Mouse (Mus musculus): ENCODE results near the gene Cntrob. TPM values are rescaled to one million over a fixed set of nuclear protein-coding genes. Genes with fewer than 3 reads are reported as not detected.

Gene Cntrob
- total RNA-seq, 2 experiments from 2014 or later: 26.9 to 30.5 TPM

DNA sequence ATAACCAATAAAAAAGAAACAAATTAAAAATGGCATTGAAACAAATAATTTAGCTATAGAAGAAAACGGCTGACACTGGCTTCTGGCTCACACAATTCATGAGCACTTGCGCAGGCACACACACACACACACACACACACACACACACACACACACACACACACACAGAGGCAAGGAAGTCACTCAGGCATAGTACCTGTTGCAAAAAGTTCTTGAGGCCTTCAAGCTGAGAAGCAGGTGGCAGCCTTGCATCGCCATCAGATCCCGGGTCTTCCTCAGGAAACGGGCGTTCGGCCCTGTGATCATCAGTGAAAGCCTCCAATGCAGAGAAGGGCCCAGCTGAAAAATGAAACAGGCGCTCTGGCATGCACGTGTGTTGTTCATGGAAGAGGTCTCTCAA, 18.3 kb downstream of the Cntrob start:
- ATAC-seq (replicated peaks; ENCODE audit: poor library complexity): no peak

DNA sequence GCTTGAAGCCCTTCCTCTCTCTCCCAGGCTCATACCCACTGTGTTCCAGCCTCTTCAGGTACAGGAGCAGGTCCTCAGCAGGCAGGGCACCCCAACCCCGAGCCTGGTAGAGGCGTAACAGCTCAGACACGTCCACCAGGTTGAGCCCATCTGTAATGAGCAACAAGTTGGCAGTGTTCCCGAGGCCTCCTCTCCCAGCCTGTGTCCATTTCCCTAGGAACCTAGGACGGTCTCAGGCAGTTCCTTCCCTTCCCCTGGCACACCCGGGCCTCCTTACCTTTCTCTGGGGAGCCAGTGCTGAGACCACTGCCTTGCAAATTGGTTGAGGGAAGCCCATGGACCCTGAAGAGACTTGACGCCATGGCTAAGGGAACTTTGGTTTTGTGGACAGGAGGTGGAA, 20.8 kb downstream of the Cntrob start:
- ATAC-seq (replicated peaks; ENCODE audit: poor library complexity): no peak

DNA sequence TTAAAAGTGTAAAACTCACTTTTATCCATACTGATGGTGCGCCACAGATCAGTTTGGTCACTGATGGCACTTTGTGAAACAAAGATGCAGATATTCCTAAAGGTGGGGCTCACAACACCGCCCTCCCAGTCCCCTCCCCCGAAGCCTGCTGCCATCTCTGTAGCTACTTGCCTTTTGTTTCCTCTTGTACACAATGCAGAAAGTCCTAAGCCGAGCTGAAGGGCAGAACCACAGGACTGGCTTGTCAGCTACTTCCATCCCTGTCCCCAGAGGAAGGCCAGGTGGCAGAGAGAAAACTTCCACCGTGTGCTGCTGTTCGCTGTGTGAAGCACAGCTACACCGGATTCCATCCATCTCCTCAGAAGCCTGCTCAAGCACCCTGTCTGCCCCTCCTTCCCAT, 25.3 kb downstream of the Cntrob start:
- no peak for ATAC-seq (replicated peaks; ENCODE audit: poor library complexity)

DNA sequence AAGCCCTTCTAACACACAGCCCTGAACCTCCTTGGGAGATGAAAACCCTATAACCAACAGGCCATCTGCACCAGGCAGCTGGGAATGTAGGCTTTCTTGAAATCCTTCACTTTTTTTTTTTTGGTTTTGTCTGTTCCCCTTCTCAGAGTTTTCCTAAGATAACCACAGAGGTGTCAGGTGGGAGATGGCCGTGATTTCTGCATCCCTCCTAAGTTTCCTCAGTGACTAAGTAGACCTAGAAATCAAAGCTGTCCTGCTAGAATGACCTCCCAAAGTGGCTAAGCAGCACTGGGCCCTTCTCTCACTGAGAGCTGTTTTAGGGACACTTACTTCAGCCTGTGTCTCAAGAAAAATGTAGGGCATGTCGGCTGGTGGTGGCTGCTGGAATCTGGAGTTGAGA, 25.8 kb downstream of the Cntrob start:
- no peak for ATAC-seq (replicated peaks; ENCODE audit: poor library complexity)

DNA sequence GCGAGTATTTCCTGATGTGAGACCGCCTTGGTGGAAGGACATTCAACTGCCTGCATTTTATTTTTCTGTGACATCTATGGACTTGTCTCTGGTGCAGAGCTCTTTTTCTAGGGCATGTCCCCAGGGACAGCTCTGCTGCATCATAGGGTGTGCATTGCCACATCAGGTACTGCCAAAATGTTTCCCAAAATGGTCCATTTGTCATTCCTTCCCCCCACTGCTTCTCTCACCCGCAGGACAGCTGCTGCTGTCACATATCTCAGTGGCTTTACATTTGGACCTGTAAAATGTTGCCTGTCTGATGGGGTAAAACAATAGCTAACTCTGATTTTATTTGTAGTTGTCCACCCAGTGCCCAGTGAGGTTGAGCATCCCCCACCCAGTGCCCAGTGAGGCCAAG, 28.3 kb downstream of the Cntrob start:
- ATAC-seq (replicated peaks; ENCODE audit: poor library complexity): no peak

DNA sequence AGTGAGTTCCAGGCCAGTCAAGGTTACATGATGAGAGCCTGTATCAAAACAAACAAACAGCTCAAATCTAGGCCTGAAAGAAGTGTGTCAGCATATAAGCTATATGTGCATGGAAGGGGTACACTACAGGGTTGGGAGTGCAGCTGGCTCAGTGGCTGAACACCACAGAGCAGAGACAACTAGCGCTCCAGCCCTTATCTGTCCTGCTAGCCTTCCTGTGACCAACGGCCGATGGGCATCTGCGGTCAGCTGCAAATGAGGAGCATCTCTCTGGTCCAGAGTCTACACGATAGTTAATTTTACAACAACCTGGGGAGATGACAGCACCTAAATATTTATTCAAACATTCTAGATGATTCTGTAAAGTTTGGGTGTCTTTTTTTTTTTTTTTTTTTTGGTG, 32.5 kb downstream of the Cntrob start:
- ATAC-seq (replicated peaks; ENCODE audit: poor library complexity): no peak

DNA sequence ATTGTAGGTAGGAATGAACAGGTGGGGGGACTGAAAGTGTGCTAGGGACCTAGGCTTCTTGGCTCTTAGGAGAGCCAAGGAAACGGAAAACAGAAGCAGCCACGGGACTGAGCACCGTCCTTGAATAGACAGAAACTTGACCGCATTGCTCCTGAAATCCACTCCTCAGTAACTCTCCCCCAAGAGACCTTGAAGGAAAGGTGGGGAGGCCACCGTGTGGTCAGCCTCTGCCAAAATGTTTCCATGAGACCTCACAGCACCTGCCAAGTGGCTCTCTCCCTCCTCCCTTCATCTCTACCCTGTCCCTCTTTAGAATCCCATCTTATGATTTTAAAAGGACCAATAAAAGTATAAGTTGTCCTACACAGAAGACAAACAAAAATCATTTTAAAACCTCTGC, 46.3 kb downstream of the Cntrob start:
- ATAC-seq (replicated peaks; ENCODE audit: poor library complexity): no peak

DNA sequence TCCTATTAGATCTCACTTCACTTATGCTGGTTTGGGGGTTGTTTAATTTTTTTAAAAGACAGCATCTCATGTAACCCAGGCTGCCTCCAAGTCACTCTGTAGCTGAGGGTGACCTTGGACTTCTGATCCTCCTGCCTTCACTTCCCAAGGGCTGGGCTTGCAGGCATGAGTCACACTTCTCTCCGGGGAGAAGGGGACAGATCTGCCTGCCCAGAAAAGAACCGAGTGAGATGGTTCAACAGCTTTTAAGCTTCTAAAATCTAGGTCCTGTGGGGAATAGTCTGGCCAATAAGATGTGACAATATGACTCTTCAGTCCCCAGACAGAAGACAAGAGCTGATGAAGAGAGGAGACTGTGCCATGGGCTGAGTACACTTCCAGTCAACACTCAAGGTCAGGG, 47.5 kb downstream of the Cntrob start:
- ATAC-seq (replicated peaks; ENCODE audit: poor library complexity): no peak

DNA sequence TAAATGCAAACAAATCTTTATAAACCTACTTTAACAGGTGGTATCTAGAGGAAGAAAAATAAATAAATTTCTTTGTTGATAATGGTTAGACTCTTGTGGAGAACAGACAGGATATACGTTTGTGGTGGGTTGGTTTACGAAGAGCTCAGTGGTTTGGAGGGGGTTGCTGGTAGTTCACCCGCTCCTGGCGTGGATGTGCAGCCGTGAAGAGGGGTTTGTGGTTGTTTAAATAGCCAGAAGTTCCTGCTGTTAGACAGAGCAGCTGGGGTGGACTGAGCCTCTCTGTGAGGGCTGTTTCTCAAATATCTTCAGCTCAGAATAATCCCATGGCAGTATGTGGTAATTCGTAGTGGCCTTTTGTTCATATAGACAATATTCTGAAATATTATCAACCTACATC, 47.9 kb downstream of the Cntrob start:
- ATAC-seq (replicated peaks; ENCODE audit: poor library complexity): no peak

DNA sequence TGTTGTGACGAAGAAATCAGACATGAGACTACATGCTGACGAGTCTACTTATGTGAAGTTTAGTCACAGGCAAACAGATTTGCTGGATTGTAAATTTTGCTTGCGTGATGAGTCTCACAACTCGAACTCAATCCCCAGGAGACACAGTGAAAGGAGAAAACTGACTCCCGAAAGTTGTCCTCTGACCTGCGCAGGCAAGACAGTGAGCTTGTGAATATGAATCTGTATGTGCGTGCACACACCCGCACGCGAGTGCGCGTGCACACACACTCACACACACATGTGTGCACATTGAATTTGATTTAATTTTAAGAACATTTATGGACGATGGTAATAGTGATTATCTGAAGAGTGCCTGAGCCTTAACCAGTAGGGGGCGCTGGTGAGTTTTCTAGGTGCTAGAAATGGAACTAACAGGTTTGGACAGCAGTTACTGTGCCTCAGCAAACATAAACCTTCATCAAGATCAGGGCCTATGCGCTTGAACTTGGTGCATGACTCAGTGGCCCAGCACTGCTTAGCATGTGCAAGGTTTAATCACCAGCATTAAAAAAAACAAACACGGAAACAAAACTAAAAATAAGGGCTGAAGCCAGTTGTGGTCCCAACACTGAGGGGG, 51.3 kb downstream of the Cntrob start:
- peak; percentile 77 for ATAC-seq (replicated peaks; ENCODE audit: poor library complexity)

DNA sequence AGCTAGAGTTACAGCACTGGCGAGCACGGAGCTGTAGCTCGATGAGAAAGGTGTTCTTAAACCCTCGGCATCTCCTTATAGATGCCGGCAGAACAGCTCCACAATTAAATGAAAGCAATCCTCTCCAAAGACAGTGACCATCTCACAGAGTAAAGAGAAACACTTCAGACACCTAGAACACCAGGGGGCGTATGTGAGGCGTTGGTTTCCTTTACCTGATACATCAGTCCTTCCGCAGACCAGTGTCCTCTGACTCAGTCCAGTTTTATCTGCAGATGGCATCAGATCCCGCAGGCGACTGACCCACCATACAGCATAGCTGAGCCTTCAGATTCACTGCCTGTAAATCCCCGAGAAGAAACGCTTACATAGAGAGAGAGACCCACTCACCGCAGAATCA, 54.0 kb downstream of the Cntrob start:
- peak; percentile 63 for ATAC-seq (replicated peaks; ENCODE audit: poor library complexity)

DNA sequence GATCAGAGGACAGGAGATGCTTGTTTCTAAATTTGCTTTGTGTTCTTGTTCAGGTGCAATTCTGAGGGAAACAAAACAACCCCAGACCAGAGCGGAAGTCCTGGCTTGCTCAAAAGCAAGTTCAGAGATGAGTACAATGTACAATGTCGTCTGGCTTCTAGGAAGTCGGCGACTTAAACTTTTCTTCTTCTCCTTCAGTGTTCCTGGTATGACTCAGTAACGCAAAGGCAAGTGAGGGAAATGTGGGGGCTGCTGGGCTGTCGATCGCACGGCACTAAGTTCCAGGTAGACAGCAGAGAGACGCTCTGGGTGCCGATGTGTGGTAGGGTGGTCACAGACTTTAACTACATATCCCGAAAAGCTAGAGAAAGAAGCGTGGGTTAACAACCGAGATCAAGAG, 55.5 kb downstream of the Cntrob start:
- no peak for ATAC-seq (replicated peaks; ENCODE audit: poor library complexity)

DNA sequence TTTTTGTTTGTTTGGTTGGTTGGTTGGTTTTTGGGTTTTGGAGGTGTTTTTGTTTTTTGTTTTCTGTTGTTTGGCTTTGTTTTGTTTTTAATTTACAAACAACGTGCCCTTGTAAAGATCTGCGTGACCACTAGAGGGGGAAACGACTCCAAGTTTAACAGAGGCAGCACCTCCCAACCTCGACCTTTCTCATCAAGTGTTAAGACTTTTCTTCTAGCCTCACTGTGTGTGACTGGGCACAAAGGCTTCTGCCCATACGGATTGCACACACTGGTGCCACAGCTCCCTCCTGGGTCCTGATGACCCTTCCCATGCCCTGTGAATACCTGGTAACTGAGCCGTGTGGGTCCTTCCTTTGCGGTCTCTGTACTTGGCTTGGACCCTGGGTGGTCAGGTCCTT, 56.2 kb downstream of the Cntrob start:
- ATAC-seq (replicated peaks; ENCODE audit: poor library complexity): peak; percentile 63; the same call in 1 of the 2 replicates

DNA sequence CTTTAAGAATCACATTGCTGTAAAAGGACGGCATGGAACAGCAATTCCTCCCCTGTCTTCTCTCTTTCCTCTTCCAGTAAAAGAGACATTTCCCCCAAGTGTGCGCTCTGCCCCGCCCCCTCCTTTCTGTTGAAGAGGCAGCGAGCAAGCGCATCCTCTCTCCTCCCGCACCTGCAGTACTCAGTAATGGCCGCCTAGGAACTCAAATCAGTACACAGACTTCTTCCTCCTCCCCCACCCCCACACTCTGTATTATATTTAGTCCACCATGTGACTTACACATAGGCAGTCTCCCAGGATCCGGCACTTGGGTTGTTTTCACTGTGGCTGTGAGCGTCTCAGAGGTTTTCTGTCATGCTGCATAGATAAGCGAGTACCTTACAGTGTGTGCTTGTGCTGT, 57.3 kb downstream of the Cntrob start:
- ATAC-seq (replicated peaks; ENCODE audit: poor library complexity): peak; percentile 34; the same call in 1 of the 2 replicates

DNA sequence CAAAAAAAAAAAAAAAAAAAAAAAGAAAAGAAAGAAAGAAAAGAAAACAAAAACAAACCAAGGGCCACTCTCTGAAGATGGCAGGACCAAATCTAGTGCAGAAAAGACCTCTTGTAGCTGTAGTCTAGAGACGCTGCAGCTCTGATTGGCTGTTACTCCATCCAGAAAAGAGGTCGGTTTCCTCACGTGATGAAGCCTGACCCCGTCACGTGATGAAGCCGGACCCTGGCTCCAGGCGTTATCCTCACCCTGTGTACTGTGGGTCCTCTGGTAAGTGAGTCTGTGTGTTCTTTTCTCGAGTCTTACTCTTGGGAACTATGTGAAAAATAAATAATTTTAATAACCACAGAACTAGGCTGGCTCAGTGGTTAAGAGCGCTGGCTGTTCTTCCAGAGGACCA, 58.2 kb downstream of the Cntrob start:
- no peak for ATAC-seq (replicated peaks; ENCODE audit: poor library complexity)

DNA sequence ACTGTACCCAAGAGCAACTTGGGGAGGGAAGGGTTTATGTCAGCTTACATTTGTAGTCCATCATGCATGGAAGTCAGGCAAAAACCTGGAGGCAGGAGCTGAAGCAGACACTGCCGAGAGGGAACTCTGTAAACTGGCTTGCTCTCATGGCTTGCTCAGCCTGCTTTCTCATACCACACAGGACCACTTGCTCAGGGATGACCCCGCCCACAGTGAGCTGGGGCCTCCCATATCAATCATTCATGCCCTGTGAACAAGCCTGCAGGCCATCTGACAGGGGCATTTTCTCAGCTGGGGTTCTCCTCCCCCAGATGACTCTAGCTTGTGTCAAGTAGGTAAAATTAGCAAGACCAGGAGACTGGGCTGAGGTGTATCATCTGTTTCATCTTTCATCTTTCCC, 59.3 kb downstream of the Cntrob start:
- no peak for ATAC-seq (replicated peaks; ENCODE audit: poor library complexity)

DNA sequence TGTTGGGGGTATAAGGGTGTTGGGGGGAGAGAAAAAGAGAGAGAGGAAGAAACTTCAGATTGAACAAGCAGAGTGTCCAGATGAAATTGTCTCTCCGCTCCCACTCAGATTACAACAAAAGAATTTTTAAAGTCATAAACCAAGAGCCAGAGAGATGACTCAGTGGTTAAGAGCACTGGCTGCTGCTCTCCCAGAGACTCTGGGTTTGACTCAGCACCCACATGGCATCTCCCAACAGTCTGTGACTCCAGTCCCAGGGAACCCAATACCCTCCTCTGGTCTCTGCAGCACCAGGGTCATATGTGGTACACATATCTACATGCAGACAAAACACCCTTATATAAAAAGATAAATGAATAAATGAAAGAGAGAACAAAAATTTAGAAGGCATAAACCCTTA, 63.5 kb downstream of the Cntrob start:
- no peak for ATAC-seq (replicated peaks; ENCODE audit: poor library complexity)

DNA sequence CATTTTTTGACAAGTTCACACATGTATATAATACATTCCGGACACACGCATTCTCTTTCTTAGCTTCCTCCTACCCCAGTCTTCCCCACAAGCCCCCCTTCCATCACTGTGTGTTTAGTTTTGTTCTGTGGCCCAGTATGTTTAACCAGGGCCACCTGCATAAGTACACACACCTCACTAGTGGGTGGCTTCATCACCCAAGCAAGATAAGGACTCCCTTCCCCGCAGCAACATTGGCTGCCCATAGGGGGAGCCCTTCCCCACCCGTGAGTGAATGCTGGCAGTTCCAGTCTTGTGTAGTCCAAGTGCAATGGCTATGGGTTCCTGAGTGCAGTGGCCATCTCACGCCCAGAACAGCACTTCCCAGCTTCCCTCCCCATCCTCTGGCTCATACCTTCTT, 65.3 kb downstream of the Cntrob start:
- peak; percentile 98 for ATAC-seq (replicated peaks; ENCODE audit: poor library complexity)

DNA sequence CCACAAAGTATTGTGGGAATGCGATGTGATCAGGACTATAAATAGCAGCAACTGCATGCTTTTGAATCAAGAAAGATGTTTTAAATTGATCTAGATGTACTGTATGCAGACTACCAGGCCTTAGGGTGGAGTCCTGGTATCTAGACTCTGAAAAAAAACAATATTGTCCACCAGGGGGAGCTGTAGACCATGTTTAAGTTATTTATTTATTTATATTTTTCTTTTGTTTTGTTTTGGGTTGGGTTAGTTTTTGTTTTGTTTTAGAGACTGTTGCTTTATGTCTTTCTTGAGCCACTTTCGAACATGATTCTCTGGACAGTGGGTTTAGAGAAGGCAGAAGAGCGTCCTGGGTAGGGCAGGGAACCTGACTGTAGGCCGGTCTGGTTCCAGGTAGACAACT, 65.8 kb downstream of the Cntrob start:
- peak; percentile 65; the same call in 1 of the 2 replicates for ATAC-seq (replicated peaks; ENCODE audit: poor library complexity)

DNA sequence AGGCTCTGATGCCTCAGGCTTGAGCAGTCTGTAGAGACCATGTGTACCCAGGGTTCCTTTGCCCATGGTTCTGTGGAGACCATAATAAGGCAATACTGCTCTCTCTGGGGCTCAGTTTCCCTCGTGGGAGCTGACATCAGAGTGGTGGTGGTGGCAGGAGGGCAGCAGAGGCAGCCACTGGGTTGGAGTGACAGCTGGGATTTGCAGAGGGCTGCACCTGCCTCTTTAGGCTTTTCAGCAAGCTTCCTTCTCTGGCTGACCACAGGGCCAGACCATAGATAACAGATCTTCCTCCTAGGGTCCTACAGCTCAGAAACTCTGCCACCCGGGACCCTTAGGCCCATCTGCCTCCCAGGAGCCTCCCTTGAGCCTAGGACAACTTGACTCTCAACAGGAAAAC, 66.5 kb downstream of the Cntrob start:
- ATAC-seq (replicated peaks; ENCODE audit: poor library complexity): no peak

DNA sequence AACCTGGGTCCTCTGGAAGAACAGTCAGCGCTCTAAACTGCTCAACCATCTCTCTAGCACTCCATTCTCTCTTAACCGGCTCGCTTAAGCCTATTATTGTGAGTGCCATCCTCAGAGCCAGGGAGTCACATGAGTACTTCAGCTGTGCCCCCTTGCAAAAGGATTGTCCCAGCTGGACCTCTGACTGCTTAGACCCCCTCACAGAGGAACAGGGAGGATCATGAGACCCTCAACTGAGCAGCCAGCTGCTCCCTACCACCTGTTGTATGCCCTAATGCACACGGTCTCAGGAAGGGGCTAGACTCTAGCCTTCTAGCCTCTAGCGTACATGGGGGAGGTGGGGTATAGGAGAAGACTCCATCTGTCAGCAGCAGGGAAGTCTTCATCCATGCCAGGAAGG, 68.8 kb downstream of the Cntrob start:
- ATAC-seq (replicated peaks; ENCODE audit: poor library complexity): no peak

DNA sequence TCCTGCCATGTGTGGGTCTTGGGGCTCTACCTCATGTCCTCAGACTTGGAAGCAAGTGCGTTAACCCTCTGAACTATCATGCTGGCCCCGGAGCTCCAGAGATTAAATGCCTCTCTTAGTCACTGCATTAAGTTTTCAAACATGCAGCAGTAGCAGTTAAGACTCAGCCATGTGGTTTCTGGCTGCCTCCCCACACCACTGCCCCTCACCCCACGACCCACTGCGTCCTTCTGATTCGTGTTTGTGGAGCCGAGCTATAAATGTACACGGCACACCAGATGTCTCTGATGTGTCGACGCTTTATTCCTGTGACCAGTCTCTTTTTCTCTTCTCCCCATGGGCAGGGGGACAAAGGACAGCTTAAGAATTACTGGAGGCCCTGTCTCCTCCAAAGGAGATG, 70.4 kb downstream of the Cntrob start:
- ATAC-seq (replicated peaks; ENCODE audit: poor library complexity): no peak

DNA sequence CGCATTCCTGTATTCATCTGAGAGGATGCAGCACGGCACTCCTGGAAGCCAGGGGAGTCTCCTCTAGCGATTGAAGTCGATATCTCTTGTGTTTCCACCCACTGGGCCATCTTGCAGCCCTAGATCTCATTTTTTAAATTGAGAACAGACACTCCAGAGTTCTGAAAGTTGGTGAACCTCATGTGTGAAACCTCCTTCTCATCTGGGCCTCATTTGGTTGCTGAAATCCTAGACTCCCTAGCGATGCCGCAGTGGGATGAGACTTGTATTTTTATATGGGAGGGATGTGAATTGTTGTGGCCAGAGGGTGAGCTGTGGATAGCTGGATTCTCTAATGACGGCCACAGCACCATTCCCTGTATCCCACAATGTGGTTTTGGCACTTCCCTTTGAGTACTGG, 71.6 kb downstream of the Cntrob start:
- no peak for ATAC-seq (replicated peaks; ENCODE audit: poor library complexity)
